Mouse (Mus musculus): ENCODE data around the gene Zp2.

DNA sequence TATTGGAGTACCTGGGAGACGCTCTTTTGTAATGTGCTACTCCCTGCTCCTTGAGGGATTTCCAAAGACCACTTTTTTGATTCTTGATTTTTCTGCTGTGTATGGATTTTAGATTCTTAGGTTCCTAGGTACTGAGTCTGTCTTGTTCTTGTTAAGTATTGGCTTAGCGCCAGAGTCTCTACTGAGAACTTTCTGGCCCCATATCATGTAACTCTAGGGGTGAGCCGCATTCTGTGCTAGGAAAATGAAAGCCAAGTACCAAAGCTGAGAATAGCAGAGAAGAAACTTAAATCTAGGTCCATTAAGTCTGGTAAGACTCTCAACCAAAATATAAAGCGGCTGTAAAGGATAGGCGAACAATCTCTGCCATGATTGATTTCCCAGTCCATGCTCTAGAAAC lies 28.1 kb downstream of the Zp2 start:
- no peak for TF ChIP-seq POLR2A (IDR thresholded peaks at IDR 0.05; ENCODE audit: extremely low read depth, insufficient read depth, low read length)
- no peak for TF ChIP-seq CTCF (IDR thresholded peaks at IDR 0.05; ENCODE audit: low read depth, low read length)

All from liver, adult 2 months (tissue).